Mouse (Mus musculus) bone marrow, adult 2 months (tissue): ENCODE measurements around the gene Cyp1a1.

ENCODE experiments used
- CTCF ChIP-seq: fragments of 200-500 bp; IDR thresholded peaks from 2 replicates; pipeline ENCODE4 v1.5.1; 2011; ENCODE audit warnings: low read length, control low read depth; ENCODE audit not compliant: control insufficient read depth, insufficient read depth
- POLR2A ChIP-seq: fragments of 200-500 bp; IDR thresholded peaks from 2 replicates; pipeline ENCODE4 v1.6.1; 2011; ENCODE audit warnings: low read depth, mild to moderate bottlenecking, control low read depth, low read length, borderline replicate concordance; ENCODE audit not compliant: control insufficient read depth

DNA sequence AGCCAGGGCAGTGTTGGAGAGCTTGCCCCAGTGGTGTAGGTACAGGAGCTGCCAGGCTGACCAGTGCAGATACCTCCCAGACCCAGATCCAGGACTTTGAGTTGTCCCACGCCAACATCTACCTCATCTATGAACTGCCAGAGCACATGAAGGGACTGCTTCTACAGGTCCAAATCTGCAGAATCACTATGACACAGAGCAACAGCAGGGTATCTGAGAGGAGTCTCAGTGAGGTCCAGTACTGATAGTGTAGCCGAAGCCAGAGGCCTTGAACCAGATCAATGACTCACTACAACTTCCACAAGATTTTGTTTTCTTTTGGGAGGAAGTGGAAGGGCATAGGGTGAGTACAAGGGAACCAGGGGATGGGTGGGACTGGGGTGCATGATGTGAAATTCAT is at the start of gene Cyp1a1:
- TF ChIP-seq POLR2A = no peak
- TF ChIP-seq CTCF = no peak
